Mouse (Mus musculus): Measurements from ENCODE around the gene Vmn2r93. TPM values are rescaled to one million over a fixed set of nuclear protein-coding genes. Genes with fewer than 3 reads are reported as not detected.

Gene Vmn2r93
- total and polyA plus RNA-seq, 3 experiments = not detected

DNA sequence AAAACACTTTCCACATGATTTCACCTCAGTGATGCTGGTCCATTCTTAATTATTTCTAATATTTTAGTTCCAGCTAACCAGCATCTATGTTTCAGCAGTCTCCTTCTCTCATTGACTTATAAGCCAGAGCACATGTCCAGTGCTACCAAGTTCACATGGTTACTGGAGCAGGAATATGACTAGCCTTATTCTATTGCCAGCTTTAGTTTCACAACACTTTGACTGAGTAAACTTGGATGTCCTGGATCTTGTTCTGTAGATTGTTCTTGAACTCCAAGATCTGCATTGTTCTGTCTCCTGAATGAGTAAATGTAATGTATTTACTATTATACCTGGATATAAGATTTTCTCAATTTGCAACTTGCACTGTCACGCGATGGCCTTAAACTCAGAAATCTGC is 25.1 kb downstream of the Vmn2r93 start:
- H3K9ac ChIP-seq (ENCODE audit: control insufficient read depth, low read depth, low read length, poor library complexity, severe bottlenecking) = no peak overlapping the region
- no peaks in the 10 kb centered on the region for H3K27me3 ChIP-seq (ENCODE audit: control insufficient read depth in 1 of 2, insufficient read depth in 2 of 2, low read length in 2 of 2)
- H3K36me3 ChIP-seq (ENCODE audit: control insufficient read depth in 1 of 2, insufficient read depth in 2 of 2, low read length in 2 of 2) = no peaks in the 10 kb centered on the region
- no peaks in the 10 kb centered on the region for H3K79me2 ChIP-seq (ENCODE audit: control insufficient read depth, insufficient read depth, low read length, poor library complexity)
- DNase-seq (ENCODE audit: low read depth, low spot score) = no peak
- H3K9me3 ChIP-seq (replicated peaks; ENCODE audit: insufficient read depth, low read length) = no peaks in the 10 kb centered on the region
- no peak overlapping the region for H3K4me3 ChIP-seq (ENCODE audit: control insufficient read depth in 1 of 2, insufficient read depth in 1 of 2, low read depth in 2 of 2, low read length in 2 of 2)
- no peak for TF ChIP-seq USF1 (IDR thresholded peaks at IDR 0.05; ENCODE audit: low read depth, low read length)
- H3K4me1 ChIP-seq (ENCODE audit: control insufficient read depth in 1 of 2, insufficient read depth in 2 of 2, low read length in 2 of 2) = no peaks in the 10 kb centered on the region
- no peak overlapping the region for H3K27ac ChIP-seq (ENCODE audit: control insufficient read depth, low read depth, low read length)

DNA sequence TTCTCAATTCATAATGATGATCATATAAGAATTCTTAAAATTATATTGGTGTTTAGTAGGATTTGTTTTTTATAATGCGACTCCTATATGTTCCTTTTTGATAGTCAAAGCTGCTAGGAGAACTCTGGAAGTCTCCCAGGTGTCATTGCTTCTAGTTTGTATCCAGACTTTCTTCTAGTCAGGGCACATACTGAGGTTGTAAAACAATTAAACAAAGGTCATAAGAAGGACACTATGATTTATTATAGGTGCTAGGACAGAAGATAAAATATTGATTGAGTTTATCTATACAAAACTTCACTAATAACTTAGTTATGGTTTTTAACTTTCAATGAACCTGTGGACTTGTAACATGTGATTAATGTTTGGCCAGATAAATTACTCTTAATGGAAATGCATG is 62.1 kb downstream of the Vmn2r93 start:
- Histone ChIP-seq H3K9me3 (replicated peaks; ENCODE audit: insufficient read depth, low read length) (no peaks in the 10 kb centered on the region), H3K36me3 (ENCODE audit: control insufficient read depth in 1 of 2, insufficient read depth in 2 of 2, low read length in 2 of 2) (peaks cover 0 to 2% of the 10 kb centered on the region in 2 experiments; a peak in 2 of 4 replicates), H3K4me1 (ENCODE audit: control insufficient read depth in 1 of 2, insufficient read depth in 2 of 2, low read length in 2 of 2) (peaks cover 0 to 5% of the 10 kb centered on the region in 2 experiments; a peak in 3 of 4 replicates), H3K27me3 (ENCODE audit: control insufficient read depth in 1 of 2, insufficient read depth in 2 of 2, low read length in 2 of 2) (no peaks in the 10 kb centered on the region), H3K79me2 (ENCODE audit: control insufficient read depth, insufficient read depth, low read length, poor library complexity) (no peaks in the 10 kb centered on the region), H3K4me3 (ENCODE audit: control insufficient read depth in 1 of 2, insufficient read depth in 1 of 2, low read depth in 2 of 2, low read length in 2 of 2) (no peak overlapping the region), H3K9ac (ENCODE audit: control insufficient read depth, low read depth, low read length, poor library complexity, severe bottlenecking) (no peak overlapping the region), H3K27ac (ENCODE audit: control insufficient read depth, low read depth, low read length) (no peak overlapping the region)
- no peak for DNase-seq (ENCODE audit: low read depth, low spot score)
- TF ChIP-seq ZNF384 (IDR thresholded peaks at IDR 0.05; ENCODE audit: low read depth, low read length) = no peak
- TF ChIP-seq GATA1 (IDR thresholded peaks at IDR 0.05; ENCODE audit: low read depth, low read length) = no peak
- no peak for TF ChIP-seq KAT2A (conservative IDR thresholded peaks at IDR 0.05; ENCODE audit: low read depth, low read length)
- no peak for TF ChIP-seq NRF1 (IDR thresholded peaks at IDR 0.05; ENCODE audit: insufficient read depth, low read depth, low read length, poor library complexity, severe bottlenecking)
- no peak for TF ChIP-seq USF2 (IDR thresholded peaks at IDR 0.05; ENCODE audit: borderline replicate concordance in 1 of 2, insufficient read depth in 1 of 2, low read depth in 1 of 2, low read length in 2 of 2)
- no peak for TF ChIP-seq POLR2AphosphoS2 (IDR thresholded peaks at IDR 0.05; ENCODE audit: low read length)
- TF ChIP-seq ZKSCAN1 (IDR thresholded peaks at IDR 0.05; ENCODE audit: low read depth, low read length) = no peak
- no peak for TF ChIP-seq ETS1 (IDR thresholded peaks at IDR 0.05; ENCODE audit: low read depth, low read length)
- TF ChIP-seq JUND (IDR thresholded peaks at IDR 0.05; ENCODE audit: low read depth, low read length) = no peak
- TF ChIP-seq MAFK (IDR thresholded peaks at IDR 0.05; ENCODE audit: borderline replicate concordance, low read depth, low read length) = no peak
- no peak for TF ChIP-seq ZMIZ1 (IDR thresholded peaks at IDR 0.05; ENCODE audit: low read depth, low read length)
- TF ChIP-seq TAL1 (IDR thresholded peaks at IDR 0.05; ENCODE audit: low read length) = no peak

DNA sequence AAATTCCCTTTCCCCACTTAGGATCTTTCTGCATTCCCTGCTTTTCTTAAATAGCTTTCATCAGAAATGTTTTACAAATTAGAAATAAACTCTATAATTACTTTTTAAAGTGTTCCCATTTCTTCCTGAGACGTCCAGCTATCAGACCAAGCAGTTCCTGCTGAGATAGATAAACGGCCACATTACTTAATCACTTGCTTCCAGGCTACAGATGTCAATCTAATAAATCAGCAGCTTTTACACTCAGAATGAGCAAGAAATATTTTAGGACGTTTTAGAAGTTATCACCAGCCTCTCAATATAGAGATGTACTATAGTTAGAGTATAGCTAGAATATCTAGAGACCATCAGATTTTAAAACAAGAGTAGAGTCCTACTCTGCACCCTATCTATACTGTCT is 62.7 kb downstream of the Vmn2r93 start:
- H3K79me2 ChIP-seq (ENCODE audit: control insufficient read depth, insufficient read depth, low read length, poor library complexity) = no peaks in the 10 kb centered on the region
- H3K4me3 ChIP-seq (ENCODE audit: control insufficient read depth in 1 of 2, insufficient read depth in 1 of 2, low read depth in 2 of 2, low read length in 2 of 2) = no peak overlapping the region
- no peak overlapping the region for H3K27ac ChIP-seq (ENCODE audit: control insufficient read depth, low read depth, low read length)
- H3K9me3 ChIP-seq (replicated peaks; ENCODE audit: insufficient read depth, low read length) = no peaks in the 10 kb centered on the region
- no peaks in the 10 kb centered on the region for H3K27me3 ChIP-seq (ENCODE audit: control insufficient read depth in 1 of 2, insufficient read depth in 2 of 2, low read length in 2 of 2)
- DNase-seq (ENCODE audit: low read depth, low spot score) = peak; percentile 31
- peaks cover 0 to 5% of the 10 kb centered on the region in 2 experiments; a peak in 3 of 4 replicates for H3K4me1 ChIP-seq (ENCODE audit: control insufficient read depth in 1 of 2, insufficient read depth in 2 of 2, low read length in 2 of 2)
- no peak overlapping the region for H3K9ac ChIP-seq (ENCODE audit: control insufficient read depth, low read depth, low read length, poor library complexity, severe bottlenecking)
- peaks cover 0 to 2% of the 10 kb centered on the region in 2 experiments; a peak in 2 of 4 replicates for H3K36me3 ChIP-seq (ENCODE audit: control insufficient read depth in 1 of 2, insufficient read depth in 2 of 2, low read length in 2 of 2)
- TF ChIP-seq CHD1 (IDR thresholded peaks at IDR 0.05; ENCODE audit: low read depth, low read length) = no peak
- TF ChIP-seq MAX (IDR thresholded peaks at IDR 0.05; ENCODE audit: low read length) = no peak
- TF ChIP-seq KAT2A (conservative IDR thresholded peaks at IDR 0.05; ENCODE audit: low read depth, low read length) = no peak
- no peak for TF ChIP-seq MYC (IDR thresholded peaks at IDR 0.05; ENCODE audit: low read depth, low read length)
- peak; percentile 33; the same call in 1 of the 2 replicates for TF ChIP-seq TAL1 (IDR thresholded peaks at IDR 0.05; ENCODE audit: low read length)
- TF ChIP-seq MYB (IDR thresholded peaks at IDR 0.05; ENCODE audit: low read depth, low read length) = no peak; the same call in 1 of the 2 replicates
- TF ChIP-seq GATA1 (IDR thresholded peaks at IDR 0.05; ENCODE audit: low read depth, low read length) = peak; percentile 96
- TF ChIP-seq ZNF384 (IDR thresholded peaks at IDR 0.05; ENCODE audit: low read depth, low read length) = no peak
- no peak for TF ChIP-seq ZC3H11A (IDR thresholded peaks at IDR 0.05; ENCODE audit: low read depth, low read length)
- TF ChIP-seq POLR2AphosphoS2 (IDR thresholded peaks at IDR 0.05; ENCODE audit: low read length) = no peak
- TF ChIP-seq GABPA (IDR thresholded peaks at IDR 0.05; ENCODE audit: low read depth, low read length) = no peak
- TF ChIP-seq MEF2A (IDR thresholded peaks at IDR 0.05; ENCODE audit: extremely low read depth, insufficient replicate concordance, low read depth, low read length, poor library complexity, severe bottlenecking) = peak; percentile 68; the same call in 1 of the 2 replicates
- TF ChIP-seq USF1 (IDR thresholded peaks at IDR 0.05; ENCODE audit: low read depth, low read length) = no peak
- TF ChIP-seq UBTF (IDR thresholded peaks at IDR 0.05; ENCODE audit: borderline replicate concordance, insufficient read depth, low read depth, low read length) = no peak
- TF ChIP-seq RAD21 (IDR thresholded peaks at IDR 0.05; ENCODE audit: low read depth, low read length) = no peak
- TF ChIP-seq TCF12 (IDR thresholded peaks at IDR 0.05; ENCODE audit: low read depth, low read length) = peak; percentile 97
- peak; percentile 37; the same call in 1 of the 2 replicates for TF ChIP-seq ELF1 (IDR thresholded peaks at IDR 0.05; ENCODE audit: low read depth, low read length)
